In the genomic region with DNA sequence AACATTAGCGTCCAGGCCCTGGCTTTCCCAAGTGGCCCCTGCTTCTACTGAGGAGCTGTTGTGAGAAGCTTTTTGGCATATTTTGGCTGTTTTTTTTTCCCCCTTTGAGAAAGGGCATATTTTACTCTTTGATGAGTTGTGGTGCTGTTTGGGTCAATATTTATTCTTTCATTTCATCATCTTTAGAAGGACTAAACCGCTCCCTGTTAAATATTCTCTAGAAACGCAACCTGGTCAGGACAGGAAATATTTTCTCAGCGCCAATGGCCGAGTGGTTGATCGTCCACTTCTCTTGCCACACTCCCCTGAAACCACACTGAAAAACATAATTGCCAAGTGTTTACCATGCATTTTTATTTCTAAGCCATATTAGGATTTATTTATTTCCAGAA, we compare ENCODE assay signal across 8 mouse cellular contexts. TPM values are rescaled to one million over a fixed set of nuclear protein-coding genes. Genes with fewer than 3 reads are reported as not detected.
DNase-seq lines count a peak whose midpoint lies in the region; ATAC-seq and TF ChIP-seq lines count a peak whose summit lies in the region.

A gene (minus strand): TSS at position 63 of the 392 bp plus-strand sequence.

- no peak within 1 kb of the TSS for H3K27ac ChIP-seq in kidney, postnatal 0 days
- no peak within 1 kb of the TSS for H3K27ac ChIP-seq in bone marrow macrophage, adult 2 months (ENCODE audit: insufficient read depth, low read depth, low read length)
- H3K27ac ChIP-seq in hindbrain, embryonic 14.5 days: no peak within 1 kb of the TSS
- H3K27ac ChIP-seq in midbrain, embryonic 11.5 days (ENCODE audit: low read depth, low read length): no peak within 1 kb of the TSS

- no peaks in the 10 kb centered on the region for H3K9me3 ChIP-seq in kidney, postnatal 0 days (replicated peaks; ENCODE audit: low read length)
- no peaks in the 10 kb centered on the region for H3K9me3 ChIP-seq in hindbrain, embryonic 14.5 days (ENCODE audit: control insufficient read depth, low read length)
- no peaks in the 10 kb centered on the region for H3K9me3 ChIP-seq in midbrain, embryonic 11.5 days (ENCODE audit: control insufficient read depth, low read length)

- no peak for TF ChIP-seq CTCF in kidney, postnatal 0 days (IDR thresholded peaks at IDR 0.05; ENCODE audit: low read depth)
- TF ChIP-seq CTCF in bone marrow macrophage, adult 2 months (IDR thresholded peaks at IDR 0.05; ENCODE audit: low read depth, low read length): no peak

- peak within 1 kb of the TSS; percentile 94 for H3K4me2 ChIP-seq in kidney, postnatal 0 days (ENCODE audit: low read length)
- H3K4me2 ChIP-seq in hindbrain, embryonic 14.5 days (replicated peaks): peak within 1 kb of the TSS; percentile 74
- peak within 1 kb of the TSS; percentile 84 for H3K4me2 ChIP-seq in midbrain, embryonic 11.5 days

- H3K9ac ChIP-seq in kidney, postnatal 0 days (ENCODE audit: low read depth, low read length): peak within 1 kb of the TSS; percentile 46; the same call in 1 of the 2 replicates
- peak within 1 kb of the TSS; percentile 51 for H3K9ac ChIP-seq in hindbrain, embryonic 14.5 days
- H3K9ac ChIP-seq in midbrain, embryonic 11.5 days (ENCODE audit: low read length): peak within 1 kb of the TSS; percentile 65

- no peak for DNase-seq in kidney, postnatal 0 days (ENCODE audit: low spot score)
- no peak for DNase-seq in kidney, adult 11 months
- no peak for DNase-seq in hindbrain, embryonic 14.5 days (ENCODE audit: low spot score)
- peak; percentile 83 for DNase-seq in midbrain, embryonic 11.5 days (ENCODE audit: low spot score, missing footprints)
- no peak for DNase-seq in cerebellum, adult 8-10 months
- no peak for DNase-seq in ovary, postnatal 14 days (ENCODE audit: low spot score)
- DNase-seq in cerebellum, postnatal 10 days: no peak

- H3K4me1 ChIP-seq in kidney, postnatal 0 days (replicated peaks; ENCODE audit: insufficient read depth, low read length): no peaks in the 10 kb centered on the region
- H3K4me1 ChIP-seq in bone marrow macrophage, adult 2 months (ENCODE audit: control insufficient read depth, insufficient read depth, low read length): no peaks in the 10 kb centered on the region
- no peaks in the 10 kb centered on the region for H3K4me1 ChIP-seq in hindbrain, embryonic 14.5 days (replicated peaks; ENCODE audit: control insufficient read depth, insufficient read depth, low read length)
- peaks cover 4% of the 10 kb centered on the region; the same call in 1 of the 2 replicates for H3K4me1 ChIP-seq in midbrain, embryonic 11.5 days (ENCODE audit: control insufficient read depth, insufficient read depth, low read length)

- H3K4me3 ChIP-seq in kidney, postnatal 0 days (replicated peaks; ENCODE audit: low read depth, low read length): peak within 1 kb of the TSS; percentile 49
- 0 out of 2 replicates have a peak within 1 kb of the TSS, but pooled peaks have one; percentile 10 for H3K4me3 ChIP-seq in bone marrow macrophage, adult 2 months (ENCODE audit: insufficient read depth, low read length)
- H3K4me3 ChIP-seq in hindbrain, embryonic 14.5 days (replicated peaks; ENCODE audit: low read length): peak within 1 kb of the TSS; percentile 49
- peak within 1 kb of the TSS; percentile 59 for H3K4me3 ChIP-seq in midbrain, embryonic 11.5 days (ENCODE audit: low read depth, low read length)

- WGBS in kidney, postnatal 0 days: 63% methylated on average over 6 of the region's 6 CpGs
- 71% methylated on average over 6 of the region's 6 CpGs for WGBS in hindbrain, embryonic 14.5 days
- WGBS in midbrain, embryonic 11.5 days: 69% methylated on average over 6 of the region's 6 CpGs

- no peaks in the 10 kb centered on the region for H3K36me3 ChIP-seq in kidney, postnatal 0 days (ENCODE audit: insufficient read depth, low read length)
- H3K36me3 ChIP-seq in hindbrain, embryonic 14.5 days (replicated peaks; ENCODE audit: control insufficient read depth, insufficient read depth): no peaks in the 10 kb centered on the region
- no peaks in the 10 kb centered on the region for H3K36me3 ChIP-seq in midbrain, embryonic 11.5 days (ENCODE audit: control insufficient read depth, insufficient read depth, low read length)

- no peak for ATAC-seq in kidney, postnatal 0 days (replicated peaks; ENCODE audit: low FRiP score, low read depth)
- no peak for ATAC-seq in hindbrain, embryonic 14.5 days (ENCODE audit: low FRiP score)
- no peak for ATAC-seq in midbrain, embryonic 11.5 days (ENCODE audit: low FRiP score)

- peaks cover 16% of the 10 kb centered on the region for H3K27me3 ChIP-seq in kidney, postnatal 0 days (ENCODE audit: insufficient read depth, low read length)
- peaks cover 23% of the 10 kb centered on the region for H3K27me3 ChIP-seq in hindbrain, embryonic 14.5 days (ENCODE audit: control insufficient read depth, insufficient read depth, low read length)
- H3K27me3 ChIP-seq in midbrain, embryonic 11.5 days (ENCODE audit: control insufficient read depth, insufficient read depth, low read length): peaks cover 22% of the 10 kb centered on the region

- no peak for TF ChIP-seq POLR2A in bone marrow macrophage, adult 2 months (IDR thresholded peaks at IDR 0.05; ENCODE audit: borderline replicate concordance, low read depth, low read length)

RNA-seq across cellular contexts. Expression of the gene that starts here (rescaled TPM):
- polyA plus RNA-seq in kidney, postnatal 0 days (2015; fragmentation: Nextera tagmentation; extraction: Ambion mirVana): 9.7 and 11.5 TPM in 2 replicates
- polyA plus RNA-seq in bone marrow macrophage, adult 2 months (2012; ENCODE audit: insufficient read depth, insufficient read length, missing spikeins): not detected in 2 replicates
- 5.3 and 9.3 TPM in 2 replicates for polyA plus RNA-seq in hindbrain, embryonic 14.5 days (2014; fragmentation: Nextera tagmentation; extraction: Ambion mirVana)
- polyA plus RNA-seq in midbrain, embryonic 11.5 days (2014; fragmentation: Nextera tagmentation; extraction: Ambion mirVana): 2.3 and 2.8 TPM in 2 replicates
